Mouse (Mus musculus) spleen, adult 2 months (tissue): ENCODE results near the gene Lzts2. TPM values are rescaled to one million over a fixed set of nuclear protein-coding genes. Genes with fewer than 3 reads are reported as not detected.
"Not testable (repeated sequence)": the region's sequence is repeated elsewhere in the genome, so short reads cannot be mapped to it uniquely, and the experiment has no call there.

Source experiments
- DNase-seq, 2 experiments: peaks; one replicate each; pipeline versions ENCODE4 v3.0.0 to v3.0.0-alpha.2; 2012 to 2021; ENCODE audit warnings: low spot score in 2 of 2, low read depth in 1 of 2
- H3K27ac ChIP-seq: fragments of 200-500 bp; 2 replicates; pipeline ENCODE4 v1.5.1; 2012; ENCODE audit warnings: low read length, inconsistent platforms; ENCODE audit not compliant: insufficient read depth
- H3K27me3 ChIP-seq: fragments of 200-500 bp; 2 replicates; pipeline ENCODE4 v1.6.1; 2012; ENCODE audit warnings: mild to moderate bottlenecking, moderate library complexity, low read length, inconsistent platforms; ENCODE audit not compliant: control insufficient read depth, insufficient read depth
- H3K36me3 ChIP-seq: fragments of 200-500 bp; 2 replicates; pipeline ENCODE4 v1.6.1; 2012; ENCODE audit warnings: mild to moderate bottlenecking, low read length, inconsistent platforms; ENCODE audit not compliant: control insufficient read depth, insufficient read depth
- H3K4me1 ChIP-seq: fragments of 200-500 bp; 2 replicates; pipeline ENCODE4 v1.6.1; 2011; ENCODE audit warnings: inconsistent platforms; ENCODE audit not compliant: control insufficient read depth, insufficient read depth, insufficient read length
- H3K4me3 ChIP-seq: fragments of 200-500 bp; 2 replicates; pipeline ENCODE4 v1.5.1; 2011; ENCODE audit warnings: mild to moderate bottlenecking, inconsistent platforms; ENCODE audit not compliant: insufficient read depth, insufficient read length; ENCODE audit errors: extremely low read depth
- CTCF ChIP-seq: fragments of 200-500 bp; IDR thresholded peaks from 2 replicates; pipeline ENCODE4 v1.5.1; 2011; ENCODE audit warnings: mild to moderate bottlenecking, inconsistent platforms; ENCODE audit not compliant: insufficient read depth, insufficient read length, insufficient replicate concordance; ENCODE audit errors: extremely low read depth
- POLR2A ChIP-seq: fragments of 200-500 bp; IDR thresholded peaks from 2 replicates; pipeline ENCODE4 v1.6.1; 2011; ENCODE audit warnings: low read depth, low read length, inconsistent platforms
- WGBS: fragments of 180-500 bp; shearing (Covaris S2); methylation state at CpG from one replicate; pipeline ENCODE4 v1.1.7; 2018; 5-methylcytosine and 5-hydroxymethylcytosine counted together
- polyA plus RNA-seq: library from polyadenylated mRNA; depleted of rRNA; stranded (reverse); fragments of >200 nt; gene quantifications from 2 replicates; pipeline ENCODE4 v1.2.3, GENCODE M21; 2012

Lzts2 gene
- polyA plus RNA-seq, 1 experiment: 23.3 TPM

- WGBS: 40% methylated on average over 20 of the region's 20 CpGs
- H3K4me1 ChIP-seq: no peaks in the 10 kb centered on the region; the same call in 1 of the 2 replicates
- no peaks in the 10 kb centered on the region for H3K36me3 ChIP-seq
- no peaks in the 10 kb centered on the region for H3K27me3 ChIP-seq
- no peak overlapping the region for H3K4me3 ChIP-seq
- DNase-seq: peak in 1 of 2 experiments; percentile 48
- no peak overlapping the region for H3K27ac ChIP-seq
- TF ChIP-seq POLR2A: no peak
- TF ChIP-seq CTCF: peak; percentile 58; the same call in 1 of the 2 replicates
Observed at GRCm38 (mm10) chr19:45030746-45031693, 16.8 kb downstream of the Lzts2 start.

- peak in 1 of 2 experiments; percentile 47 for DNase-seq
- 29% methylated on average over 4 of the region's 4 CpGs for WGBS
Observed at GRCm38 (mm10) chr19:45031780-45032179, 17.6 kb downstream of the Lzts2 start.

GRCm38 (mm10) chr19:45032570-45033332, 18.5 kb downstream of the Lzts2 start:
- H3K4me1 ChIP-seq: no peaks in the 10 kb centered on the region
- H3K36me3 ChIP-seq: no peaks in the 10 kb centered on the region
- H3K4me3 ChIP-seq: no peak overlapping the region
- DNase-seq: no peak
- no peaks in the 10 kb centered on the region for H3K27me3 ChIP-seq
- WGBS: 61% methylated on average over 17 of the region's 17 CpGs
- TF ChIP-seq POLR2A (no peak), CTCF (no peak)
- H3K27ac ChIP-seq: no peak overlapping the region

More at GRCm38 (mm10) chr19:45031780-45032179, 17.6 kb downstream of the Lzts2 start:
- TF ChIP-seq CTCF (peak; percentile 78; the same call in 1 of the 2 replicates), POLR2A (no peak)
- no peaks in the 10 kb centered on the region for H3K4me1 ChIP-seq
- no peaks in the 10 kb centered on the region for H3K36me3 ChIP-seq
- H3K27ac ChIP-seq: no peak overlapping the region
- H3K4me3 ChIP-seq: no peak overlapping the region
- H3K27me3 ChIP-seq: no peaks in the 10 kb centered on the region

- H3K27ac ChIP-seq: no peak overlapping the region
- no peaks in the 10 kb centered on the region for H3K27me3 ChIP-seq
- 53% methylated on average over 15 of the region's 16 CpGs for WGBS
- H3K4me3 ChIP-seq: no peak overlapping the region
- no peaks in the 10 kb centered on the region for H3K4me1 ChIP-seq
- H3K36me3 ChIP-seq: no peaks in the 10 kb centered on the region
- TF ChIP-seq POLR2A (no peak), CTCF (peak; percentile 33; the same call in 1 of the 2 replicates)
- peak in 1 of 2 experiments; percentile 45 for DNase-seq
Observed at GRCm38 (mm10) chr19:45036867-45037266, 22.7 kb downstream of the Lzts2 start.

- not testable (repeated sequence) for H3K27ac ChIP-seq, H3K27me3 ChIP-seq, H3K4me3 ChIP-seq, H3K36me3 ChIP-seq, H3K4me1 ChIP-seq, DNase-seq
- WGBS: 89% methylated on average over 7 of the region's 7 CpGs
Observed at GRCm38 (mm10) chr19:45038198-45038597, 24.0 kb downstream of the Lzts2 start.

- WGBS: 74% methylated on average over 13 of the region's 13 CpGs
- Histone ChIP-seq H3K27ac (no peak overlapping the region), H3K4me1 (no peaks in the 10 kb centered on the region), H3K4me3 (no peak overlapping the region), H3K27me3 (no peaks in the 10 kb centered on the region), H3K36me3 (no peaks in the 10 kb centered on the region)
- TF ChIP-seq POLR2A (no peak), CTCF (no peak)
- no peak for DNase-seq
Observed at GRCm38 (mm10) chr19:45040214-45040613, 26.0 kb downstream of the Lzts2 start.
